Mouse (Mus musculus) neural tube, embryonic 15.5 days (tissue): ENCODE results near the gene Ankrd7. TPM values are rescaled to one million over a fixed set of nuclear protein-coding genes. Genes with fewer than 3 reads are reported as not detected.

Experiments used
- ATAC-seq: fragments of 200-750 bp; cut with Nextera tagmentation; 2 replicates; pipeline ENCODE4 v1.8.0; 2017; ENCODE audit warnings: mild to moderate bottlenecking, moderate TSS enrichment, moderate library complexity; ENCODE audit not compliant: low FRiP score
- H3K27ac ChIP-seq: fragments of 300-500 bp; sonication (generic); replicated peaks from 2 replicates; pipeline ENCODE4 v1.5.1; 2015; ENCODE audit warnings: mild to moderate bottlenecking, inconsistent platforms
- H3K27me3 ChIP-seq: fragments of 300-500 bp; sonication (generic); replicated peaks from 2 replicates; pipeline ENCODE4 v1.6.1; 2015; ENCODE audit warnings: inconsistent platforms
- H3K36me3 ChIP-seq: fragments of 300-500 bp; sonication (generic); 2 replicates; pipeline ENCODE4 v1.6.1; 2015; ENCODE audit warnings: inconsistent platforms
- H3K4me1 ChIP-seq: fragments of 300-500 bp; sonication (generic); 2 replicates; pipeline ENCODE4 v1.6.1; 2015; ENCODE audit warnings: inconsistent platforms
- H3K4me2 ChIP-seq: fragments of 300-500 bp; sonication (generic); 2 replicates; pipeline ENCODE4 v1.6.1; 2015; ENCODE audit warnings: inconsistent platforms, mild to moderate bottlenecking, moderate library complexity
- H3K4me3 ChIP-seq: fragments of 300-500 bp; sonication (generic); replicated peaks from 2 replicates; pipeline ENCODE4 v1.5.1; 2015; ENCODE audit warnings: mild to moderate bottlenecking, inconsistent platforms
- H3K9ac ChIP-seq: fragments of 300-500 bp; sonication (generic); replicated peaks from 2 replicates; pipeline ENCODE4 v1.6.1; 2015; ENCODE audit warnings: mild to moderate bottlenecking, inconsistent platforms
- H3K9me3 ChIP-seq: fragments of 300-500 bp; sonication (generic); replicated peaks from 2 replicates; pipeline ENCODE4 v1.6.1; 2016; ENCODE audit warnings: inconsistent platforms
- WGBS: fragments of 180-500 bp; shearing (Covaris S2); methylation state at CpG from one replicate; pipeline ENCODE4 v1.1.7; 2015; ENCODE audit warnings: mixed read lengths; 5-methylcytosine and 5-hydroxymethylcytosine counted together
- polyA plus RNA-seq: library from polyadenylated mRNA; unstranded; fragments of >200 nt; fragmentation: Nextera tagmentation; extraction: Ambion mirVana; gene quantifications from 2 replicates; pipeline ENCODE4 v1.2.1, GENCODE M21; 2015

Gene Ankrd7
- polyA plus RNA-seq, 1 experiment from 2014 or later: not detected

- Histone ChIP-seq H3K9ac (no peak overlapping the region), H3K4me2 (no peak overlapping the region), H3K36me3 (no peaks in the 10 kb centered on the region)
These were observed 28.0 kb downstream of the Ankrd7 start for GRCm38 (mm10) chr6:18894142-18894541.

GRCm38 (mm10) chr6:18907173-18907572 is 41.1 kb downstream of the Ankrd7 start:
- 83% methylated on average over 2 of the region's 2 CpGs for WGBS
- Histone ChIP-seq H3K9ac (no peak overlapping the region), H3K27ac (no peak overlapping the region), H3K27me3 (no peaks in the 10 kb centered on the region), H3K9me3 (no peaks in the 10 kb centered on the region), H3K36me3 (no peaks in the 10 kb centered on the region), H3K4me1 (no peaks in the 10 kb centered on the region), H3K4me2 (no peak overlapping the region), H3K4me3 (no peak overlapping the region)
- ATAC-seq: no peak

More at GRCm38 (mm10) chr6:18894142-18894541, 28.0 kb downstream of the Ankrd7 start:
- no peaks in the 10 kb centered on the region for H3K27me3 ChIP-seq
- no peaks in the 10 kb centered on the region for H3K4me1 ChIP-seq
- no peak overlapping the region for H3K27ac ChIP-seq
- ATAC-seq: no peak
- H3K9me3 ChIP-seq: no peaks in the 10 kb centered on the region
- no peak overlapping the region for H3K4me3 ChIP-seq

GRCm38 (mm10) chr6:18913179-18913578 is 47.1 kb downstream of the Ankrd7 start:
- Histone ChIP-seq H3K4me2 (no peak overlapping the region), H3K9ac (no peak overlapping the region), H3K36me3 (no peaks in the 10 kb centered on the region), H3K4me1 (no peaks in the 10 kb centered on the region), H3K27me3 (no peaks in the 10 kb centered on the region), H3K4me3 (no peak overlapping the region), H3K9me3 (no peaks in the 10 kb centered on the region), H3K27ac (no peak overlapping the region)
- WGBS: 74% methylated on average over 4 of the region's 4 CpGs
- ATAC-seq: peak; percentile 62; the same call in 1 of the 2 replicates

- H3K9me3 ChIP-seq: no peaks in the 10 kb centered on the region
- ATAC-seq: peak; percentile 91
- H3K27me3 ChIP-seq: no peaks in the 10 kb centered on the region
- H3K27ac ChIP-seq: no peak overlapping the region
- no peak overlapping the region for H3K9ac ChIP-seq
- H3K36me3 ChIP-seq: no peaks in the 10 kb centered on the region
- no peaks in the 10 kb centered on the region for H3K4me1 ChIP-seq
- no peak overlapping the region for H3K4me3 ChIP-seq
- 20% methylated on average over 4 of the region's 4 CpGs for WGBS
- H3K4me2 ChIP-seq: 0 out of 2 replicates have a peak overlapping the region, but pooled peaks have one; percentile 19
These were observed 49.9 kb downstream of the Ankrd7 start for GRCm38 (mm10) chr6:18916021-18916420.

GRCm38 (mm10) chr6:18916471-18916870 is 50.4 kb downstream of the Ankrd7 start:
- H3K4me2 ChIP-seq: no peak overlapping the region
- no peak overlapping the region for H3K9ac ChIP-seq
- no peaks in the 10 kb centered on the region for H3K36me3 ChIP-seq
- H3K27ac ChIP-seq: no peak overlapping the region
- ATAC-seq: peak; percentile 24; the same call in 1 of the 2 replicates
- no peaks in the 10 kb centered on the region for H3K27me3 ChIP-seq
- no peaks in the 10 kb centered on the region for H3K4me1 ChIP-seq
- no peak overlapping the region for H3K4me3 ChIP-seq
- WGBS: 50% methylated on average over 4 of the region's 4 CpGs
- H3K9me3 ChIP-seq: no peaks in the 10 kb centered on the region

Other genes with a start within 250 kb of the Ankrd7 start
- 97.1 and 103 TPM in 2 replicates for gene Lsm8, start 17.7 kb upstream of the Ankrd7 start, polyA plus RNA-seq